Mouse (Mus musculus) CH12.LX (cell line): ENCODE measurements at regions not wholly inside any gene's neighbourhood (a gene's known extent, or its start where the extent isn't known, plus 50 kb on each side); places are given as distances from the start of the nearest gene placed in this dataset.

Source experiments
- DNase-seq: peaks from one replicate; pipeline ENCODE4 v3.0.0-alpha.2; 2013; ENCODE audit errors: extremely low read depth
- H3K27ac ChIP-seq: 2 replicates; pipeline ENCODE4 v1.5.1; 2012; ENCODE audit warnings: low read depth, mild to moderate bottlenecking, control low read depth, moderate library complexity; ENCODE audit not compliant: insufficient read depth
- H3K27me3 ChIP-seq: replicated peaks from 2 replicates; pipeline ENCODE3; 2012; ENCODE audit warnings: inconsistent platforms
- H3K36me3 ChIP-seq, 2 experiments: replicated peaks in 1 of 2; 2 replicates each; pipeline versions ENCODE3 to v1.6.1; 2012; ENCODE audit warnings: inconsistent platforms in 1 of 2, low read length in 1 of 2, mild to moderate bottlenecking in 1 of 2, mixed read lengths in 1 of 2, moderate library complexity in 1 of 2; ENCODE audit not compliant: control insufficient read depth in 1 of 2, insufficient read depth in 1 of 2
- H3K4me1 ChIP-seq, 2 experiments: 2 replicates each; pipeline ENCODE4 v1.6.1; 2012; ENCODE audit warnings: inconsistent platforms in 1 of 2, moderate library complexity in 1 of 2; ENCODE audit not compliant: insufficient read depth in 2 of 2, control insufficient read depth in 1 of 2
- H3K4me2 ChIP-seq: 2 replicates; pipeline ENCODE4 v1.6.1; 2012; ENCODE audit warnings: low read depth, mild to moderate bottlenecking, control low read depth; ENCODE audit not compliant: poor library complexity, insufficient read depth, severe bottlenecking
- H3K4me3 ChIP-seq, 3 experiments: fragments of 150-350 bp in 1 of 3; sonication (generic) in 1 of 3; replicated peaks in 1 of 3; 2 replicates each; pipeline versions ENCODE3 to v1.5.1; 2011 to 2012; ENCODE audit warnings: low read depth in 2 of 3, low read length in 2 of 3, mild to moderate bottlenecking in 2 of 3, moderate library complexity in 2 of 3, control low read depth in 1 of 3, improper control_type of control experiment in 1 of 3, inconsistent platforms in 1 of 3, mixed read lengths in 1 of 3; ENCODE audit not compliant: poor library complexity in 1 of 3
- H3K79me2 ChIP-seq: replicated peaks from 2 replicates; pipeline ENCODE4 v1.6.1; 2012; ENCODE audit warnings: mild to moderate bottlenecking, moderate library complexity; ENCODE audit not compliant: control insufficient read depth, poor library complexity, insufficient read depth, severe bottlenecking; ENCODE audit errors: extremely low read depth
- H3K9ac ChIP-seq: 2 replicates; pipeline ENCODE4 v1.6.1; 2012; ENCODE audit warnings: low read depth, mild to moderate bottlenecking, control low read depth, moderate library complexity; ENCODE audit not compliant: insufficient read depth
- H3K9me3 ChIP-seq: replicated peaks from 2 replicates; pipeline ENCODE3; 2012; ENCODE audit warnings: low read length, inconsistent platforms, mixed read lengths
- BHLHE40 ChIP-seq: IDR thresholded peaks from 2 replicates; pipeline ENCODE4 v1.6.1; 2011; ENCODE audit warnings: mild to moderate bottlenecking, low read depth, low read length, improper control_type of control experiment
- ETS1 ChIP-seq: conservative IDR thresholded peaks from 2 replicates; pipeline ENCODE4 v1.6.1; 2012; ENCODE audit warnings: low read depth, mild to moderate bottlenecking, inconsistent platforms, low read length, improper control_type of control experiment, moderate library complexity
- GABPA ChIP-seq: IDR thresholded peaks from 2 replicates; pipeline ENCODE4 v1.6.1; 2012; ENCODE audit warnings: low read depth, low read length, improper control_type of control experiment, inconsistent platforms; ENCODE audit not compliant: insufficient replicate concordance
- HCFC1 ChIP-seq: IDR thresholded peaks from 2 replicates; pipeline ENCODE4 v1.6.1; 2012; ENCODE audit warnings: low read depth, mild to moderate bottlenecking, inconsistent platforms, low read length, improper control_type of control experiment
- MAX ChIP-seq: IDR thresholded peaks from 2 replicates; pipeline ENCODE4 v1.6.1; 2011; ENCODE audit warnings: low read length, improper control_type of control experiment
- MAZ ChIP-seq: IDR thresholded peaks from 2 replicates; pipeline ENCODE4 v1.6.1; 2012; ENCODE audit warnings: low read depth, mild to moderate bottlenecking, inconsistent platforms, low read length, improper control_type of control experiment, moderate library complexity
- MEF2A ChIP-seq: IDR thresholded peaks from 2 replicates; pipeline ENCODE4 v1.6.1; 2014; ENCODE audit warnings: low read depth, mild to moderate bottlenecking, inconsistent platforms, low read length, improper control_type of control experiment, borderline replicate concordance
- MXI1 ChIP-seq: IDR thresholded peaks from 2 replicates; pipeline ENCODE4 v1.6.1; 2011; ENCODE audit warnings: mild to moderate bottlenecking, low read depth, low read length, improper control_type of control experiment
- NRF1 ChIP-seq: IDR thresholded peaks from 2 replicates; pipeline ENCODE4 v1.6.1; 2014; ENCODE audit warnings: low read depth, mild to moderate bottlenecking, inconsistent platforms, low read length, improper control_type of control experiment, moderate library complexity
- POLR2A ChIP-seq: IDR thresholded peaks from 2 replicates; pipeline ENCODE4 v1.6.1; 2011; ENCODE audit warnings: low read depth, mild to moderate bottlenecking, improper control_type of control experiment, low read length
- RCOR1 ChIP-seq: conservative IDR thresholded peaks from 2 replicates; pipeline ENCODE4 v1.6.1; 2012; ENCODE audit warnings: low read depth, mild to moderate bottlenecking, inconsistent platforms, low read length, improper control_type of control experiment
- SMC3 ChIP-seq: IDR thresholded peaks from 2 replicates; pipeline ENCODE4 v1.6.1; 2011; ENCODE audit warnings: low read depth, low read length, improper control_type of control experiment
- TBP ChIP-seq: conservative IDR thresholded peaks from 2 replicates; pipeline ENCODE4 v1.6.1; 2011; ENCODE audit warnings: low read depth, low read length, improper control_type of control experiment
- dilution Hi-C: fragments of 300-500 bp; cut with MboI; formaldehyde crosslinking; loops from 2 replicates; pipeline ENCODE4 v1.14.3; 2020; ENCODE audit warnings: low sequenced_read_pairs; ENCODE audit not compliant: extremely low pct_unique_long_range_greater_than_20kb, extremely low pct_ligation_motif_present
- in situ Hi-C: fragments of 300-500 bp; cut with MboI; formaldehyde crosslinking; loops from 3 replicates; pipeline ENCODE4 v1.14.3; 2019; ENCODE audit warnings: low sequenced_read_pairs, low pct_ligation_motif_present, low pct_unique_long_range_greater_than_20kb, mixed read lengths

DNA sequence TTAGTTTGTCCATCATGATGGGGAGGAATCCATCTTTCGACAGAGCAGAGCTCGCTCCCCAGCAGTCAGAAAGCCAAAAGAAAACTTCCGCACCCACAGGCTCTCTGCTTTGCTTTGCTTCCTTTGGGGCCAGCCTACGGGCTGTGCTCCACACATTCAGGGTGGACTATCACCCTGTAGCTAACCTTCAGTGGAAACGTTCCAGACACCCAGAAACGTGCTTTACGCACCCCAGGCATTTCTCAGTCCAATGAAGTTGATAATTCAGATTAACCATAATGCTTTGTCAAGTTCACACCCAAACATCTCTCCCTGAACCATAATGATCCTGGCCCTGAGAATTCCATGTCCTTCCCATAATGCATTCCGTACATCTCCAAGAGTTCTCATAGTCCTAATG is 743.8 kb downstream of the 4930447A16Rik start:
- dilution Hi-C loops (no loop called here), in situ Hi-C loops (no loop called here)

More for the DNA sequence above, 743.8 kb downstream of the 4930447A16Rik start:
- H3K36me3 ChIP-seq = no peaks in the 10 kb centered on the region
- no peaks in the 10 kb centered on the region for H3K9me3 ChIP-seq
- H3K4me1 ChIP-seq = no peaks in the 10 kb centered on the region; a peak in 1 of 4 replicates
- no peak overlapping the region for H3K4me3 ChIP-seq
- H3K27me3 ChIP-seq = no peaks in the 10 kb centered on the region
- no peaks in the 10 kb centered on the region for H3K79me2 ChIP-seq
- H3K27ac ChIP-seq = no peak overlapping the region
- no peak overlapping the region for H3K4me2 ChIP-seq
- DNase-seq = no peak
- H3K9ac ChIP-seq = no peak overlapping the region
- TF ChIP-seq GABPA (no peak), MEF2A (no peak), ETS1 (no peak), TBP (no peak), BHLHE40 (no peak), HCFC1 (no peak), SMC3 (no peak), RCOR1 (no peak), MAX (no peak), MXI1 (no peak), MAZ (no peak), NRF1 (no peak), POLR2A (no peak)
